Mouse (Mus musculus) kidney, postnatal 0 days (tissue): Measurements from ENCODE around the gene Mapre3. TPM values are rescaled to one million over a fixed set of nuclear protein-coding genes. Genes with fewer than 3 reads are reported as not detected.
A peak's percentile ranks its signal among the peaks of the same experiment; 100 is the strongest.
"Not testable (repeated sequence)": the region's sequence is repeated elsewhere in the genome, so short reads cannot be mapped to it uniquely, and the experiment has no call there.

Source experiments
- ATAC-seq: fragments of 200-750 bp; cut with Nextera tagmentation; replicated peaks from 2 replicates; pipeline ENCODE4 v1.8.0; 2017; ENCODE audit warnings: low read depth, moderate number of reproducible peaks, moderate TSS enrichment, moderate library complexity; ENCODE audit not compliant: low FRiP score
- DNase-seq: peaks from one replicate; pipeline ENCODE4 v3.0.0-alpha.2; 2016; ENCODE audit warnings: low spot score
- H3K27ac ChIP-seq: fragments of 300-500 bp; sonication (generic); 2 replicates; pipeline ENCODE4 v1.5.1; 2014; ENCODE audit warnings: mild to moderate bottlenecking
- H3K27me3 ChIP-seq: fragments of 300-500 bp; sonication (generic); 2 replicates; pipeline ENCODE4 v1.6.1; 2014; ENCODE audit warnings: low read length, mixed read lengths; ENCODE audit not compliant: insufficient read depth
- H3K36me3 ChIP-seq: fragments of 300-500 bp; sonication (generic); 2 replicates; pipeline ENCODE4 v1.6.1; 2014; ENCODE audit warnings: low read length, mixed read lengths; ENCODE audit not compliant: insufficient read depth
- H3K4me1 ChIP-seq: fragments of 300-500 bp; sonication (generic); replicated peaks from 2 replicates; pipeline ENCODE4 v1.6.1; 2014; ENCODE audit warnings: antibody characterized with exemption, low read length, mixed read lengths; ENCODE audit not compliant: insufficient read depth
- H3K4me2 ChIP-seq: fragments of 300-500 bp; sonication (generic); 2 replicates; pipeline ENCODE4 v1.6.1; 2014; ENCODE audit warnings: mild to moderate bottlenecking, low read length, moderate library complexity, mixed read lengths
- H3K4me3 ChIP-seq: fragments of 300-500 bp; sonication (generic); replicated peaks from 2 replicates; pipeline ENCODE4 v1.5.1; 2014; ENCODE audit warnings: low read depth, low read length
- H3K9ac ChIP-seq: fragments of 300-500 bp; sonication (generic); 2 replicates; pipeline ENCODE4 v1.6.1; 2014; ENCODE audit warnings: low read depth, low read length
- H3K9me3 ChIP-seq: fragments of 300-500 bp; sonication (generic); replicated peaks from 2 replicates; pipeline ENCODE4 v1.6.1; 2016; ENCODE audit warnings: low read length, inconsistent platforms, mixed read lengths
- CTCF ChIP-seq: IDR thresholded peaks from 2 replicates; pipeline ENCODE4 v1.5.1; 2016; ENCODE audit warnings: antibody characterized with exemption, low read depth, mild to moderate bottlenecking, moderate library complexity
- WGBS: fragments of 180-500 bp; shearing (Covaris S2); extraction: QIAGEN DNeasy Blood & Tissue Kit; methylation state at CpG from one replicate; pipeline ENCODE4 v1.1.7; 2014; 5-methylcytosine and 5-hydroxymethylcytosine counted together
- polyA plus RNA-seq: library from polyadenylated mRNA; unstranded; fragments of >200 nt; fragmentation: Nextera tagmentation; extraction: Ambion mirVana; gene quantifications from 2 replicates; pipeline ENCODE4 v1.2.1, GENCODE M21; 2015

The Mapre3 gene
- polyA plus RNA-seq, 1 experiment from 2014 or later = 20.6 TPM

- WGBS = 13% methylated on average over 2 of the region's 2 CpGs
- no peaks in the 10 kb centered on the region for H3K27me3 ChIP-seq
- TF ChIP-seq CTCF = no peak
- peak overlapping the region; percentile 64 for H3K4me2 ChIP-seq
- ATAC-seq (no peak), DNase-seq (no peak)
- H3K36me3 ChIP-seq = peaks cover 37% of the 10 kb centered on the region
- no peaks in the 10 kb centered on the region for H3K9me3 ChIP-seq
- peak overlapping the region; percentile 92 for H3K9ac ChIP-seq
- H3K4me3 ChIP-seq = peak overlapping the region; percentile 98
- peaks cover 6% of the 10 kb centered on the region for H3K4me1 ChIP-seq
- H3K27ac ChIP-seq = peak overlapping the region; percentile 68
These were observed 55.6 kb downstream of the Mapre3 start for GRCm38 (mm10) chr5:30870131-30870406.

- DNase-seq (no peak), ATAC-seq (no peak)
- TF ChIP-seq CTCF = no peak
- H3K4me1 ChIP-seq = peaks cover 6% of the 10 kb centered on the region
- no peak overlapping the region for H3K4me2 ChIP-seq
- H3K27ac ChIP-seq = no peak overlapping the region
- H3K9ac ChIP-seq = no peak overlapping the region
- no peaks in the 10 kb centered on the region for H3K27me3 ChIP-seq
- no peak overlapping the region for H3K4me3 ChIP-seq
- H3K9me3 ChIP-seq = no peaks in the 10 kb centered on the region
- WGBS = 96% methylated on average over 9 of the region's 9 CpGs
- H3K36me3 ChIP-seq = peaks cover 58% of the 10 kb centered on the region
These were observed 58.1 kb downstream of the Mapre3 start for GRCm38 (mm10) chr5:30872574-30872973.

GRCm38 (mm10) chr5:30874365-30874764, 59.9 kb downstream of the Mapre3 start:
- WGBS = 90% methylated on average over 7 of the region's 7 CpGs
- H3K36me3 ChIP-seq = peaks cover 58% of the 10 kb centered on the region
- no peak overlapping the region for H3K27ac ChIP-seq
- no peaks in the 10 kb centered on the region for H3K27me3 ChIP-seq
- peaks cover 6% of the 10 kb centered on the region for H3K4me1 ChIP-seq
- TF ChIP-seq CTCF = no peak
- no peak overlapping the region for H3K4me3 ChIP-seq
- DNase-seq (no peak), ATAC-seq (no peak)
- H3K9ac ChIP-seq = no peak overlapping the region
- H3K9me3 ChIP-seq = no peaks in the 10 kb centered on the region
- H3K4me2 ChIP-seq = no peak overlapping the region

GRCm38 (mm10) chr5:30878616-30879015, 64.2 kb downstream of the Mapre3 start:
- Histone ChIP-seq H3K9ac (no peak overlapping the region), H3K4me2 (no peak overlapping the region), H3K27ac (no peak overlapping the region), H3K4me1 (no peaks in the 10 kb centered on the region), H3K4me3 (no peak overlapping the region), H3K36me3 (peaks cover 35% of the 10 kb centered on the region), H3K9me3 (no peaks in the 10 kb centered on the region), H3K27me3 (no peaks in the 10 kb centered on the region)
- no peak for TF ChIP-seq CTCF
- WGBS = 57% methylated on average over 6 of the region's 6 CpGs
- ATAC-seq = no peak
- no peak for DNase-seq

GRCm38 (mm10) chr5:30879347-30879943, 65.0 kb downstream of the Mapre3 start:
- WGBS = 69% methylated on average over 5 of the region's 5 CpGs
- Histone ChIP-seq H3K27me3 (no peaks in the 10 kb centered on the region), H3K4me2 (no peak overlapping the region), H3K9me3 (no peaks in the 10 kb centered on the region), H3K27ac (no peak overlapping the region), H3K36me3 (peaks cover 27% of the 10 kb centered on the region), H3K9ac (no peak overlapping the region), H3K4me3 (no peak overlapping the region), H3K4me1 (no peaks in the 10 kb centered on the region)
- TF ChIP-seq CTCF = peak; percentile 43; the same call in 1 of the 2 replicates
- ATAC-seq = no peak
- DNase-seq = no peak

- DNase-seq, H3K27me3 ChIP-seq, H3K4me3 ChIP-seq, ATAC-seq, H3K4me2 ChIP-seq, H3K36me3 ChIP-seq, H3K9ac ChIP-seq, H3K27ac ChIP-seq, H3K4me1 ChIP-seq, H3K9me3 ChIP-seq: not testable (repeated sequence)
- WGBS = 79% methylated on average over 4 of the region's 4 CpGs
These were observed 67.4 kb downstream of the Mapre3 start for GRCm38 (mm10) chr5:30881839-30882238.

- H3K4me1 ChIP-seq = peaks cover 3% of the 10 kb centered on the region
- DNase-seq (no peak), ATAC-seq (no peak)
- WGBS = 33% methylated on average over 4 of the region's 4 CpGs
- no peaks in the 10 kb centered on the region for H3K36me3 ChIP-seq
- H3K27ac ChIP-seq = no peak overlapping the region
- H3K27me3 ChIP-seq = no peaks in the 10 kb centered on the region
- peak overlapping the region; percentile 96 for H3K4me2 ChIP-seq
- no peak for TF ChIP-seq CTCF
- H3K4me3 ChIP-seq = no peak overlapping the region
- H3K9ac ChIP-seq = no peak overlapping the region
- H3K9me3 ChIP-seq = no peaks in the 10 kb centered on the region
These were observed 71.8 kb downstream of the Mapre3 start for GRCm38 (mm10) chr5:30886209-30886608.
